Mouse (Mus musculus) embryonic facial prominence, embryonic 11.5 days (tissue): ENCODE data around the gene Ociad1. TPM values are rescaled to one million over a fixed set of nuclear protein-coding genes. Genes with fewer than 3 reads are reported as not detected.

Experiments used
- ATAC-seq: fragments of 200-750 bp; cut with Nextera tagmentation; replicated peaks from 2 replicates; pipeline ENCODE4 v1.8.0; 2017; ENCODE audit warnings: low read depth; ENCODE audit not compliant: insufficient number of reproducible peaks, low FRiP score, low TSS enrichment
- DNase-seq: peaks from one replicate; pipeline ENCODE4 v3.0.0-alpha.2; 2015; ENCODE audit warnings: low spot score
- H3K27ac ChIP-seq: fragments of 300-500 bp; sonication (generic); replicated peaks from 2 replicates; pipeline ENCODE4 v1.5.1; 2014; ENCODE audit warnings: mild to moderate bottlenecking, low read depth, low read length, control low read depth
- H3K27me3 ChIP-seq: fragments of 300-500 bp; sonication (generic); 2 replicates; pipeline ENCODE4 v1.6.1; 2014; ENCODE audit warnings: mild to moderate bottlenecking, low read length, moderate library complexity, mixed read lengths; ENCODE audit not compliant: control insufficient read depth, insufficient read depth
- H3K36me3 ChIP-seq: fragments of 300-500 bp; sonication (generic); replicated peaks from 2 replicates; pipeline ENCODE4 v1.6.1; 2014; ENCODE audit warnings: low read depth, mild to moderate bottlenecking, low read length, moderate library complexity, mixed read lengths; ENCODE audit not compliant: control insufficient read depth, insufficient read depth
- H3K4me1 ChIP-seq: fragments of 300-500 bp; sonication (generic); 2 replicates; pipeline ENCODE4 v1.6.1; 2014; ENCODE audit warnings: low read length, mixed read lengths; ENCODE audit not compliant: control insufficient read depth, insufficient read depth
- H3K4me2 ChIP-seq: fragments of 300-500 bp; sonication (generic); 2 replicates; pipeline ENCODE4 v1.6.1; 2014; ENCODE audit warnings: low read depth, mild to moderate bottlenecking, control low read depth, low read length, moderate library complexity
- H3K4me3 ChIP-seq: fragments of 300-500 bp; sonication (generic); 2 replicates; pipeline ENCODE4 v1.5.1; 2014; ENCODE audit warnings: low read depth, low read length, control low read depth
- H3K9ac ChIP-seq: fragments of 300-500 bp; sonication (generic); replicated peaks from 2 replicates; pipeline ENCODE4 v1.6.1; 2014; ENCODE audit warnings: mild to moderate bottlenecking, control low read depth, low read length
- H3K9me3 ChIP-seq: fragments of 300-500 bp; sonication (generic); replicated peaks from 2 replicates; pipeline ENCODE4 v1.6.1; 2016; ENCODE audit warnings: mild to moderate bottlenecking, low read length, inconsistent platforms, mixed read lengths; ENCODE audit not compliant: control insufficient read depth
- WGBS: fragments of 180-500 bp; shearing (Covaris S2); extraction: QIAGEN DNeasy Blood & Tissue Kit; methylation state at CpG from one replicate; pipeline ENCODE4 v1.1.7; 2014; 5-methylcytosine and 5-hydroxymethylcytosine counted together
- polyA plus RNA-seq: library from polyadenylated mRNA; unstranded; fragments of >200 nt; fragmentation: Nextera tagmentation; extraction: Ambion mirVana; gene quantifications from 2 replicates; pipeline ENCODE4 v1.2.1, GENCODE M21; 2014

Ociad1 gene
- 158 and 160 TPM in 2 replicates for polyA plus RNA-seq

DNA sequence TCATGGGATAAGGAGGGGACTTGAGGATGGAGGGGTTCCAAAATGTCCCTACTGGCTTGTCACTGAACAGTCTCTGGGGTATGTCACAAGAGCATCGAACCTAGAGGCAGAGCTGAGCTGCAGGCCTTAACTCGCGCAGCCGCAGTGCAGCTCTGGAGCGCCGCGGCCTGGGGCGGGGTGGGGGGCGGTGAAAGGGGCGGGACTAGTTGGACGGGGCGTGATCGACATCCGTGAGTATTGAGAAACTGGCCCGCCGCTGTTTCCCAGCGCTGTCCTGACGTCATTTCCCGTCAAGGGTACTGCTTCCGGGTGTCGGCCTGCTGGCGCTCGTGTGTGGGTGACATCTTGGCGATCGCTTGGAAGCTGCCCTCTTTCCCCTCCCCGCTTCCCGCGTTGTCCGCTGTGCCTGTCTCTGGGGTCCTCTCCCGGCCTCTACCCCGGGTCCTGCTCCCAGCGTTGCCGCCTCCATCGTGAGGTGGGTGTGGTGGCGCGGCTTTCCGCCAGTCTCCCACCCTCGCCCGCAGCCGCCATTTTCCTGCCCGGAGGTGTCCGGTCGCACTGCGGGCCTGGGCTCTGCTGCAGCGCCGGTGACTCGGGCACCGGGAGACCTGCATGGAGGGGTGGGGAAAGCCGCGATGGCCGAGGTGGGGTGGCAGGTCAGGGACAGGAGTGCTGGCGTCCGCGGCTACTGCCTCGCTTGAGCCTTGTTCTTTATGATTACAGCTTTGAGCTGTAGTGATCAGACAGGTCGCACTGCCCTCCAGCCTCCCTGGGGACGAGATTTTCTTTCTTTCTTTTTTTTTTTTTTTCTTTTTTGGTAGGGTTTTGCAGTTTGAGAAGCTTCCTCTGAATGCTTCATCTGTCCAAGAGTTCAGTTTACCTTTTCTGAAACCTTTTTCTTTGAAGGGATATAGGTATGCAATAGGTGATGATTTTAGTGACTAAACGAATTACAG lies at the start of gene Ociad1:
Gene Ociad1 (plus strand): TSS at position 283 of the 956 bp plus-strand sequence.
- H3K9ac ChIP-seq = peak within 1 kb of the TSS; percentile 92
- ATAC-seq (peak; percentile 99), DNase-seq (peak; percentile 99)
- under 1% methylated on average over 58 of the region's 58 CpGs for WGBS
- no peaks in the 10 kb centered on the region for H3K4me1 ChIP-seq
- H3K36me3 ChIP-seq = peaks cover 7% of the 10 kb centered on the region
- peak within 1 kb of the TSS; percentile 88 for H3K27ac ChIP-seq
- peak within 1 kb of the TSS; percentile 56 for H3K4me2 ChIP-seq
- no peaks in the 10 kb centered on the region for H3K27me3 ChIP-seq
- H3K4me3 ChIP-seq = peak within 1 kb of the TSS; percentile 95
- no peaks in the 10 kb centered on the region for H3K9me3 ChIP-seq

DNA sequence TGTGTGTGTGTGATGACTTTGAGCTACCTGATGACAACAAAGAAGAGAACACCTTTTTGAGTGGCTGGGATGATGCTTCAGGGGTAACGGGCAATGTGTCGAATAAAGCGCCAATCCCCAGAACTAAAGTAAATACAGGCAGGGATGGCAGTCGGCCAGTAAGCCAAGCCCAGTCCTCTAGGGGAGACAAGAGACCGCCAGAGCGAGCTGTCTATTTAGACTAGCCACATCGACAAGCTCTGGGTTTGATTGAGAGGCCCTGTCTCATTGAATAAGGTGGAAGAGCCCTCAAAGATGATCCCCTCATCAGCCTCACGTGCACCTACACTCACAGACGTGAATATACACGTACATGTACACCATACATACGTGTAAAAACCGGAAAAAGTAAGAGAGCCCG lies 48.2 kb upstream of the Ociad1 start:
- ATAC-seq = no peak

DNA sequence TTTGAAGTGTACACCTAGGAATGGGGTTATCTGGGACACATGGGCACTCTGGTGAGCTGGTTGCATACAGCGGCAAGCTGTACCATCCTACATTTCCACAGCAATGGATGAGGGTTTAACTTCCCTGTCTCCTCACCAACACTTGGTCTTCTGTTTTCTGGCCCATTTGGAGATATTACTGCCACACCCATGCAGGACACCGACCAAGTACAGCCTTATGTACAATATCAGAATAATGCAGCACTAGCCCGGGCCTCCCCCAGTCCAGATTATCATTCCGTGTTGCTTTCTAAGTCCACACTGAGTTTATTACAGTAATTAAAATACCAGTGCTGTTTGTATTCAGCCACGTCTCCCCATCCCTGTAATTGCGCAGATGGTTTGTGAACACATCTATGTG lies 46.2 kb upstream of the Ociad1 start:
- H3K9me3 ChIP-seq = no peaks in the 10 kb centered on the region
- H3K36me3 ChIP-seq = no peaks in the 10 kb centered on the region
- H3K4me2 ChIP-seq = no peak overlapping the region
- no peak overlapping the region for H3K27ac ChIP-seq
- H3K27me3 ChIP-seq = no peaks in the 10 kb centered on the region
- DNase-seq (no peak), ATAC-seq (no peak)
- H3K4me1 ChIP-seq = no peaks in the 10 kb centered on the region
- no peak overlapping the region for H3K9ac ChIP-seq
- H3K4me3 ChIP-seq = no peak overlapping the region
- 81% methylated on average over 6 of the region's 6 CpGs for WGBS

More for the DNA sequence above, 48.2 kb upstream of the Ociad1 start:
- Histone ChIP-seq H3K4me1 (no peaks in the 10 kb centered on the region), H3K9ac (no peak overlapping the region), H3K36me3 (no peaks in the 10 kb centered on the region), H3K9me3 (no peaks in the 10 kb centered on the region), H3K4me3 (no peak overlapping the region), H3K4me2 (no peak overlapping the region), H3K27me3 (no peaks in the 10 kb centered on the region), H3K27ac (no peak overlapping the region)
- WGBS = 78% methylated on average over 13 of the region's 13 CpGs
- no peak for DNase-seq

DNA sequence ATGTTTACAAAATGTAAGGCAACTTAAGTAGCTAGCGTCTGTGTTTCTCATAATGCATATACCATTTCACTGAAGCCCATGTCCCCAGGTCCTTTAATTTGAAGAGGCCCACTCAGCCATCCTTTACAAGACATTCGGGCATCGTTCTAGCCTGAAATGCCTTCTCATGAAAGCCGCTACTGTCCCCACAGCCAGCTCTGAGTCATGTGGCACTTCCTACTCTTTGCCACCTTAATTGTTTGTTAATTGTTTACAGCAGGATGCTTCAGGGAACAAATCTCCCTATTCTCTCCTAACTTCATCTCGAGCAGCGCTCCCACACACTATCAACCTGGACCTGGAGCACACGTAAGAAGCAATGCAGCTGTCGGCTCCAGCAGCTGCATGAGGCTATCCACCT lies 44.4 kb upstream of the Ociad1 start:
- Histone ChIP-seq H3K4me1 (no peaks in the 10 kb centered on the region), H3K4me2 (no peak overlapping the region), H3K9me3 (no peaks in the 10 kb centered on the region), H3K27ac (no peak overlapping the region), H3K27me3 (no peaks in the 10 kb centered on the region), H3K36me3 (no peaks in the 10 kb centered on the region), H3K4me3 (no peak overlapping the region), H3K9ac (no peak overlapping the region)
- ATAC-seq (no peak), DNase-seq (no peak)
- 52% methylated on average over 8 of the region's 8 CpGs for whole genome bisulfite sequencing

DNA sequence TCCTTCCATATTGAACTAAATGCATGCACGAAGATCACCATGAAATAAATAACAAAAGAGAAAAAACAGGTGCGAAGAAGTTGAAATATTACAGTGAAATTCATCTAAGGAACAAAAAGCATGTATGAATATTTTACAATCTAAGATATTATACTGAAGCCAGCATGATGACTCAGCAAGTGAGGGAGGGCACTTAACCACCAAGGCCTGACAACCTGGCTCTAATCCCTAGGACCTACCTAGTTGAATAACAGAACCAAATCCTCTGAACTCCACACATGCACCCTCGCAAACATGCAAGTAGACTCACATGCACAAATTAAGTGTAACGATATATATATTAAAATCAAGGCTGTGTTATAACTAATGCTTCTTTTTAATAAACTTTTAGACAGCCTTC lies 43.2 kb upstream of the Ociad1 start:
- Histone ChIP-seq H3K27me3 (no peaks in the 10 kb centered on the region), H3K4me1 (no peaks in the 10 kb centered on the region), H3K9ac (no peak overlapping the region), H3K27ac (no peak overlapping the region), H3K36me3 (no peaks in the 10 kb centered on the region), H3K9me3 (no peaks in the 10 kb centered on the region), H3K4me2 (no peak overlapping the region), H3K4me3 (no peak overlapping the region)
- 94% methylated on average over 4 of the region's 4 CpGs for WGBS
- no peak for DNase-seq
- no peak for ATAC-seq

DNA sequence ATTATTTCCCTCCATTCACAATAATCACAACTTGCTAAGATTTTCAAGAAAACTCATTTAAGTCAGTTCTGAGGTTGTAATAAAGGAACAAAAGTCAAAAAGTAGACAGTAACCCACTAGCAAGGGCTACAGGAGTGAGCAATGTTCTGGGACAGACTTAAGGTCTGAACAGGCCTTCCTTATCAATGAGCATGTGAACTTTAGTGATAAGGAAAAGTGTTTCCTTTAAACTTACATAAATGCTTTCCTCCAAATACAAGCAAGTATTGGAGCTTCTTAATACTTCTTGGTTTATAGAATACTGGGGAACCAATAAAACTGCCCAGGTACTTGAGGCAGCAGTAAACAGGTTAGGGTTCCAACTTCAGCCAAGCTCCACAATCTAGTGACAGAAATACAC lies 39.8 kb upstream of the Ociad1 start:
- Histone ChIP-seq H3K36me3 (no peaks in the 10 kb centered on the region), H3K27ac (no peak overlapping the region), H3K27me3 (no peaks in the 10 kb centered on the region), H3K4me2 (no peak overlapping the region), H3K4me1 (no peaks in the 10 kb centered on the region), H3K9ac (no peak overlapping the region), H3K9me3 (no peaks in the 10 kb centered on the region), H3K4me3 (no peak overlapping the region)
- no peak for ATAC-seq
- no peak for DNase-seq

DNA sequence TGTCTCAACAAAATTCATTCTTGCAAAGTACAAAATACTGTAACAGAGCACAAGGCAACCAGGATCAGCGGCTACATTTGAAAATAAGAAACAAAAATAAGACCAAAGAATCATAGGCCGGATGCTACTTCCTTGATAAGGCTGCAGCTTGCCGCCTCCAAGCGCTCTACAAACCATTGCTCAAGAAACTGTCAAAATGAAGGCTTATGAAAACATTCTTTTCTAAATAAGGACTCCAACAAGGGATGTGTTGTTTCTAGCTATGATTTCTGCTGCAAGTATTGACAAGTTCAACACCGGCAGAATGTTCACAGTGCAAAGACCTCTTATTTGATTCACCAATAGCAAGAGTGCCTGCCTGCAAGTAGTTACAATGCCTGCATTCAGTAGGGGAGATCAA lies 37.9 kb upstream of the Ociad1 start:
- no peaks in the 10 kb centered on the region for H3K27me3 ChIP-seq
- H3K9me3 ChIP-seq = no peaks in the 10 kb centered on the region
- 48% methylated on average over 5 of the region's 5 CpGs for WGBS
- H3K4me2 ChIP-seq = peak overlapping the region; percentile 58
- DNase-seq (peak; percentile 33), ATAC-seq (no peak)
- H3K4me3 ChIP-seq = peak overlapping the region; percentile 96
- no peak overlapping the region for H3K27ac ChIP-seq
- H3K36me3 ChIP-seq = no peaks in the 10 kb centered on the region
- no peaks in the 10 kb centered on the region for H3K4me1 ChIP-seq
- peak overlapping the region; percentile 89; the same call in 1 of the 2 replicates for H3K9ac ChIP-seq
